Mouse (Mus musculus): Measurements from ENCODE around the gene Kif20b. TPM values are rescaled to one million over a fixed set of nuclear protein-coding genes. Genes with fewer than 3 reads are reported as not detected.

Gene Kif20b
- 57.0 and 58.4 TPM in 2 replicates for polyA plus RNA-seq (2014; fragmentation: Nextera tagmentation; extraction: Ambion mirVana)

- DNase-seq (ENCODE audit: low spot score) (peak; percentile 95), ATAC-seq (ENCODE audit: insufficient read depth, low FRiP score, low TSS enrichment) (peak; percentile 96)
- peak within 1 kb of the TSS; percentile 54 for H3K9ac ChIP-seq (ENCODE audit: low read length)
- no peaks in the 10 kb centered on the region for H3K27me3 ChIP-seq (ENCODE audit: control insufficient read depth, insufficient read depth, low read length)
- WGBS, result under 1% methylated on average over 57 of the region's 57 CpGs
- H3K27ac ChIP-seq (ENCODE audit: low read depth, low read length), result no peak within 1 kb of the TSS
- H3K9me3 ChIP-seq (ENCODE audit: control insufficient read depth, low read length), result no peaks in the 10 kb centered on the region
- H3K4me2 ChIP-seq (ENCODE audit: low read depth), result peak within 1 kb of the TSS; percentile 34
- peak within 1 kb of the TSS; percentile 60 for H3K4me3 ChIP-seq (ENCODE audit: low read depth, low read length)
- H3K4me1 ChIP-seq (ENCODE audit: control insufficient read depth, insufficient read depth, low read length), result no peaks in the 10 kb centered on the region
- no peaks in the 10 kb centered on the region for H3K36me3 ChIP-seq (ENCODE audit: control insufficient read depth, insufficient read depth, low read length)
These were observed at the start of gene Kif20b for GRCm38 (mm10) chr19:34921652-34922602. Kif20b (plus strand) TSS chr19:34922361.

- Histone ChIP-seq H3K27me3 (ENCODE audit: control insufficient read depth, insufficient read depth, low read length) (no peaks in the 10 kb centered on the region), H3K4me3 (ENCODE audit: low read depth, low read length) (no peak overlapping the region), H3K27ac (ENCODE audit: low read depth, low read length) (no peak overlapping the region), H3K9ac (ENCODE audit: low read length) (no peak overlapping the region), H3K9me3 (ENCODE audit: control insufficient read depth, low read length) (no peaks in the 10 kb centered on the region), H3K4me1 (ENCODE audit: control insufficient read depth, insufficient read depth, low read length) (peaks cover 6% of the 10 kb centered on the region), H3K4me2 (ENCODE audit: low read depth) (no peak overlapping the region), H3K36me3 (ENCODE audit: control insufficient read depth, insufficient read depth, low read length) (no peaks in the 10 kb centered on the region)
- 80% methylated on average over 7 of the region's 7 CpGs for WGBS
- DNase-seq (ENCODE audit: low spot score) (no peak), ATAC-seq (ENCODE audit: insufficient read depth, low FRiP score, low TSS enrichment) (no peak)
These were observed 45.5 kb upstream of the Kif20b start for GRCm38 (mm10) chr19:34876676-34877075.

- peak overlapping the region; percentile 96 for H3K9ac ChIP-seq (ENCODE audit: low read length)
- no peaks in the 10 kb centered on the region for H3K9me3 ChIP-seq (ENCODE audit: control insufficient read depth, low read length)
- no peaks in the 10 kb centered on the region for H3K36me3 ChIP-seq (ENCODE audit: control insufficient read depth, insufficient read depth, low read length)
- H3K4me1 ChIP-seq (ENCODE audit: control insufficient read depth, insufficient read depth, low read length), result peaks cover 6% of the 10 kb centered on the region
- ATAC-seq (ENCODE audit: insufficient read depth, low FRiP score, low TSS enrichment), result peak; percentile 93
- DNase-seq (ENCODE audit: low spot score), result peak; percentile 85
- H3K4me2 ChIP-seq (ENCODE audit: low read depth), result peak overlapping the region; percentile 80
- H3K27me3 ChIP-seq (ENCODE audit: control insufficient read depth, insufficient read depth, low read length), result no peaks in the 10 kb centered on the region
- H3K27ac ChIP-seq (ENCODE audit: low read depth, low read length), result peak overlapping the region; percentile 97
- WGBS, result under 1% methylated on average over 38 of the region's 45 CpGs
- peak overlapping the region; percentile 89 for H3K4me3 ChIP-seq (ENCODE audit: low read depth, low read length)
These were observed 44.1 kb upstream of the Kif20b start for GRCm38 (mm10) chr19:34877898-34878602.

GRCm38 (mm10) chr19:34878603-34879541 lies 43.3 kb upstream of the Kif20b start, which contains the start of gene Pank1:
Pank1 (minus strand) TSS chr19:34879455.
- peak within 1 kb of the TSS; percentile 97 for H3K27ac ChIP-seq (ENCODE audit: low read depth, low read length)
- H3K9me3 ChIP-seq (ENCODE audit: control insufficient read depth, low read length), result no peaks in the 10 kb centered on the region
- peak within 1 kb of the TSS; percentile 96 for H3K9ac ChIP-seq (ENCODE audit: low read length)
- H3K4me2 ChIP-seq (ENCODE audit: low read depth), result peak within 1 kb of the TSS; percentile 80
- ATAC-seq (ENCODE audit: insufficient read depth, low FRiP score, low TSS enrichment), result peak; percentile 70
- DNase-seq (ENCODE audit: low spot score), result peak; percentile 82
- peak within 1 kb of the TSS; percentile 89 for H3K4me3 ChIP-seq (ENCODE audit: low read depth, low read length)
- H3K4me1 ChIP-seq (ENCODE audit: control insufficient read depth, insufficient read depth, low read length), result peaks cover 6% of the 10 kb centered on the region
- WGBS, result under 1% methylated on average over 80 of the region's 96 CpGs
- H3K36me3 ChIP-seq (ENCODE audit: control insufficient read depth, insufficient read depth, low read length), result no peaks in the 10 kb centered on the region
- no peaks in the 10 kb centered on the region for H3K27me3 ChIP-seq (ENCODE audit: control insufficient read depth, insufficient read depth, low read length)

- Histone ChIP-seq H3K9ac (ENCODE audit: low read length) (peak overlapping the region; percentile 96), H3K9me3 (ENCODE audit: control insufficient read depth, low read length) (no peaks in the 10 kb centered on the region), H3K4me2 (ENCODE audit: low read depth) (peak overlapping the region; percentile 80), H3K4me3 (ENCODE audit: low read depth, low read length) (peak overlapping the region; percentile 89), H3K27ac (ENCODE audit: low read depth, low read length) (no peak overlapping the region), H3K4me1 (ENCODE audit: control insufficient read depth, insufficient read depth, low read length) (peaks cover 6% of the 10 kb centered on the region), H3K27me3 (ENCODE audit: control insufficient read depth, insufficient read depth, low read length) (no peaks in the 10 kb centered on the region), H3K36me3 (ENCODE audit: control insufficient read depth, insufficient read depth, low read length) (no peaks in the 10 kb centered on the region)
- ATAC-seq (ENCODE audit: insufficient read depth, low FRiP score, low TSS enrichment) (no peak), DNase-seq (ENCODE audit: low spot score) (no peak)
- 25% methylated on average over 6 of the region's 6 CpGs for WGBS
These were observed 42.5 kb upstream of the Kif20b start for GRCm38 (mm10) chr19:34879624-34880023.

GRCm38 (mm10) chr19:34881160-34881559 lies 41.0 kb upstream of the Kif20b start:
- 77% methylated on average over 5 of the region's 5 CpGs for WGBS
- no peaks in the 10 kb centered on the region for H3K27me3 ChIP-seq (ENCODE audit: control insufficient read depth, insufficient read depth, low read length)
- no peak overlapping the region for H3K9ac ChIP-seq (ENCODE audit: low read length)
- H3K36me3 ChIP-seq (ENCODE audit: control insufficient read depth, insufficient read depth, low read length), result no peaks in the 10 kb centered on the region
- no peak overlapping the region for H3K27ac ChIP-seq (ENCODE audit: low read depth, low read length)
- H3K4me2 ChIP-seq (ENCODE audit: low read depth), result no peak overlapping the region
- H3K4me3 ChIP-seq (ENCODE audit: low read depth, low read length), result no peak overlapping the region
- ATAC-seq (ENCODE audit: insufficient read depth, low FRiP score, low TSS enrichment), result no peak
- DNase-seq (ENCODE audit: low spot score), result no peak
- peaks cover 6% of the 10 kb centered on the region for H3K4me1 ChIP-seq (ENCODE audit: control insufficient read depth, insufficient read depth, low read length)
- no peaks in the 10 kb centered on the region for H3K9me3 ChIP-seq (ENCODE audit: control insufficient read depth, low read length)

- ATAC-seq (ENCODE audit: insufficient read depth, low FRiP score, low TSS enrichment), result no peak
- no peak for DNase-seq (ENCODE audit: low spot score)
- H3K4me3 ChIP-seq (ENCODE audit: low read depth, low read length), result no peak overlapping the region
- 78% methylated on average over 2 of the region's 2 CpGs for WGBS
- H3K9ac ChIP-seq (ENCODE audit: low read length), result no peak overlapping the region
- H3K4me1 ChIP-seq (ENCODE audit: control insufficient read depth, insufficient read depth, low read length), result peaks cover 6% of the 10 kb centered on the region
- H3K4me2 ChIP-seq (ENCODE audit: low read depth), result no peak overlapping the region
- H3K27me3 ChIP-seq (ENCODE audit: control insufficient read depth, insufficient read depth, low read length), result no peaks in the 10 kb centered on the region
- H3K27ac ChIP-seq (ENCODE audit: low read depth, low read length), result no peak overlapping the region
- no peaks in the 10 kb centered on the region for H3K9me3 ChIP-seq (ENCODE audit: control insufficient read depth, low read length)
- H3K36me3 ChIP-seq (ENCODE audit: control insufficient read depth, insufficient read depth, low read length), result no peaks in the 10 kb centered on the region
These were observed 39.7 kb upstream of the Kif20b start for GRCm38 (mm10) chr19:34882443-34882842.
